Mouse (Mus musculus): ENCODE data around the gene Dnhd1. TPM values are rescaled to one million over a fixed set of nuclear protein-coding genes. Genes with fewer than 3 reads are reported as not detected.
"Not testable (repeated sequence)": the region's sequence is repeated elsewhere in the genome, so short reads cannot be mapped to it uniquely, and the experiment has no call there.

Gene Dnhd1
- total RNA-seq, 2 experiments from 2014 or later = 0.95 to 4.7 TPM

DNA sequence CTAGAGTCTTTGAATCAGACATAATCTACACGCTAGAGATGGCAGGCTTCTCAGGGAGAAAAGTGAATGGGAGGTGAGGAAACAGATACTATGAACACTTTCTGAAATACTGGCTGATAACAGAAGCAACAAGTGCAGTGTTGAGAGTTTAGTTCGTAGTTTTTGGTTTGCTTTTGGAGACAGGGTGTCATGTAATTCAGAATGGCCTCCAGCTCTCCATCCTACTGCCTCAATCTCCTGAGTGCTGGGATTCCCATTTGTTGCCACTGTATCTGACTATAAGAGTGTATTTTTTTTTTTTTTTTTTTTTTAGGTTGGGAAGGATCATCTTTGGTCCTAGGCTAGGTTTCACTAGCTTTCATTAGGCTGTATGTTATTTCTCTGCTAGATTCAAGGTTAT lies 87.7 kb downstream of the Dnhd1 start:
- ATAC-seq (ENCODE audit: poor library complexity, severe bottlenecking) = no peak

DNA sequence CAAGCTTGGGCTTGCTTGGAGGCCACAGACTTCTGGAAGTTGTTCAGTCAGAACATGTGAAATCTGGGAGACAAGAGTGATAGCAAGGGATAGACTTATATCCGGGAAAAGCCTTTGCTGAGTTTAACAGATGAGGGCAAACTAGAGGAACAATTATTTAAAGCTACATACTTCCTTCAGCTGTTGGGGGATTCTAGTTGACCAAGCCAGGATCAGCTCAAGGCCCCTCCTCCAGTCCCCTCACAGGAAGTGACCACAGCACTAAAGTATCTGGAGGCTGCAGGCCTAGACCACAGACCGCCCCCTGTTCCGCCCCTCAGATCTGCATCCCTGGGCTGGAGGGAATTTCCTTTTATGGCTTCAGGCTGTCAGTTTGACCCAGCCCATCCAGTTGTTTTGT lies 88.3 kb downstream of the Dnhd1 start:
- peak; percentile 31 for ATAC-seq (ENCODE audit: poor library complexity, severe bottlenecking)

DNA sequence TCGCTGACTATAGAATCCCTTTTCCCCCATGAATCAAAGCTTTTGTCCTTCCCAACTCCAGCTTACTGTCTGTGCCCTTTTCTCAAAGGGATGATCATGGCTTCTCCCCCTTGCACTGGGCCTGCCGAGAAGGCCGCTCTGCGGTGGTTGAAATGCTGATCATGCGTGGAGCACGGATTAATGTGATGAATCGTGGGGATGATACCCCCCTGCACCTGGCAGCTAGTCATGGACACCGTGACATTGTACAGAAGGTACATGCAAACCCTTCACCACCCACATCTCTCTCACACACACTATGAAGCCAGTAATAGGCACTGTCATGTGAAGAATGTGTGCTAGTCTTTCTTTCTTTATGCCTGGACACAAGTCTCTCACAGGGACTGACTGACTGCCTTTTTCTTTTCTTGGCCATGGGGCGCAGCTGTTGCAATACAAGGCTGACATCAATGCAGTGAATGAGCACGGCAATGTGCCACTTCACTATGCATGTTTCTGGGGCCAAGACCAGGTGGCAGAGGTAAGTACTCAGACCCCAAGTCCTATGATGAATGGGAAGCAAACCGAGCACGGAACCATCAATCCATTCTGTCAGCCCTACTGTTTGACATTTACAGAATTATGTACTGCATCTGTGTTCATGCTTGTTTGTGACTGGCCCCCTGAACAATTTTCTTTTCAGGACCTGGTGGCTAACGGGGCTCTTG lies 89.6 kb downstream of the Dnhd1 start:
- ATAC-seq (ENCODE audit: poor library complexity, severe bottlenecking) = no peak

DNA sequence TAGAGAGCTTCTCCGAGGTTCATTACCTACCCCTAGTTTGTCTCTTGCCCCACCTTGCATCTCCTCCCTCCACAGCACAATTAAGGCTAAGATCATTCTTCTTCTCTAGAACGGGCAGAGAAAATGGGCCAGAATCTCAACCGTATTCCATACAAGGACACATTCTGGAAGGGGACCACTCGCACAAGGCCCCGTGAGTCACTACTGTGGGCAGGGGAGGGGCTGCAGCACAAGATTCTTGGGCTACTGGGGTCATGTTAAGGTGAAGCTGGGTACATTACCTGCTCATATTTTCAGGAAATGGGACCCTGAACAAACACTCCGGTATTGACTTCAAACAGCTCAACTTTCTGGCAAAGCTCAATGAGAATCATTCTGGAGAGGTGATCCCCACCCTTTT lies 90.2 kb downstream of the Dnhd1 start:
- no peak for ATAC-seq (ENCODE audit: poor library complexity, severe bottlenecking)

DNA sequence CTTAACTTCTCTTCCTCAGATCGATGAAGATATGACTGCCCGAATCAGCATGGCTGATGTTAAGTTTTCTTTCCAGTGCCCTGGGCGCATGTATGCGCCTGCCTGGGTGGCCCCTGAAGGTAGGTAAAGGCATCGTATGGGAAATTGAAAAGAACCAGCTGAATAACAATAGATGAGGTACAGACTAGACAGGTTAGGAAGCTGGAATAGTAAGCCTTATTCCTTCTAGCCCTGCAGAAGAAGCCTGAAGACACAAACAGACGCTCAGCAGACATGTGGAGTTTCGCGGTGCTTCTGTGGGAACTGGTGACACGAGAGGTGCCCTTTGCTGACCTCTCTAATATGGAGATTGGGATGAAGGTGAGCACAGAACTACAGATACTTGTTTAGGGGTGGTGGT lies 91.4 kb downstream of the Dnhd1 start:
- no peak for ATAC-seq (ENCODE audit: poor library complexity, severe bottlenecking)

DNA sequence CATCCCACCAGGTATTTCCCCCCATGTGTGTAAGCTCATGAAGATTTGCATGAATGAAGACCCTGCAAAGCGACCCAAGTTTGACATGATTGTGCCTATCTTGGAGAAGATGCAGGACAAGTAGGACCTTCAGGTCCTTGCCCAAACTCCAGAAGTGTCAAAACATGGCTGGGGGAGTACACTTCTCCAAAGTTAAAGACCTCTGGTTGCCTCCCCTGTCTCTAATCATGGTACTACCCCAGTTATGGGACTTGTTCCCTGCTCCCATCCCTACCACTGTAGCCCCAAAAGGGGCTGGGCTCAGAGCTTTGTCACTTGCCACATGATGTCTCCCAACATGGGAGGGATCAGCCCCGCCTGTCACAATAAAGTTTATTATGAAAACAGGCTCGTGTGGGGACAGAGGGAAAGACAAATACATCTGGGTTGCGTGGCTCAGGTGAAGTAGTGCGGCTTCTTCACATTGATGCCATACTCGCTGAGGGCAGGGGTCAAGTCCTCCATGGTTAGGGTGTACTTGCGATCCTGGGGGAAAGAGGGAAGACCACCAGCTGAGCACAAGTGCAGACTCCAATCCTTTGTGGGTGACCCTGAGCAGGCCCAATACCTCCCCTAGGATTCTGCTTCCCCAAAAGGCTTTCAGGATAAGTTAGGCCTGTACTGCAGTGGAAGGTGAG lies 92.0 kb downstream of the Dnhd1 start:
- ATAC-seq (ENCODE audit: poor library complexity, severe bottlenecking) = not testable (repeated sequence)

DNA sequence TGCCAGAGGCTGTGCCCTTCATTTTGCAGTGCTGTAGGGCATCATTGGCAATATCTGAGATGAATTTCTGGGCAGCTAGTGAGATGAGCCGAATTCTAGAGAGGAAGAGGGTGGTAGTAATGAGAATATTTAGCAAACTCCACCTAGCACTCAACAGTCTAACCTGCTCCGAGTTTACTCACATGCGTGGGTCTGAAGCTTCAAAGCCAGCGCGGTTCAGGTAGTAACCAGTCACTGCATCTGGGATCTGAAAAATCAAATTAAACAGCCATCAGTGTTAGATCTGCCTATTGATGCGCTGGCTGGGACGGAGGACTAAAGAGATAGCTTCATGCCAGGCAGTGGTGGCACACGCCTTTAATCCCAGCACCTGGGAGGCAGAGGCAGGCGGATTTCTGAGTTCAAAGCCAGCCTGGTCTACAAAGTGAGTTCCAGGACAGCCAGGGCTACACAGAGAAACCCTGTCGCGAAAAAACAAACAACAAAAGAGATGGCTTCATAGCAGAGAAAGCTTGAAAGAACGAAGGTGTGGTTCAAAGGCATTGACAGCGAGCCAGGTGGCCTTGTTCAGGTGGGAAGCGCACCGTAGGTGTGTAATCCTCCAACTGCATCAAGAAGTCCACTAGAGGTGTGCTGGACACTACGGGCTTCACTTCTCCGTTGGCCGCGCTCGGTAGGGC lies 92.8 kb downstream of the Dnhd1 start:
- not testable (repeated sequence) for ATAC-seq (ENCODE audit: poor library complexity, severe bottlenecking)

DNA sequence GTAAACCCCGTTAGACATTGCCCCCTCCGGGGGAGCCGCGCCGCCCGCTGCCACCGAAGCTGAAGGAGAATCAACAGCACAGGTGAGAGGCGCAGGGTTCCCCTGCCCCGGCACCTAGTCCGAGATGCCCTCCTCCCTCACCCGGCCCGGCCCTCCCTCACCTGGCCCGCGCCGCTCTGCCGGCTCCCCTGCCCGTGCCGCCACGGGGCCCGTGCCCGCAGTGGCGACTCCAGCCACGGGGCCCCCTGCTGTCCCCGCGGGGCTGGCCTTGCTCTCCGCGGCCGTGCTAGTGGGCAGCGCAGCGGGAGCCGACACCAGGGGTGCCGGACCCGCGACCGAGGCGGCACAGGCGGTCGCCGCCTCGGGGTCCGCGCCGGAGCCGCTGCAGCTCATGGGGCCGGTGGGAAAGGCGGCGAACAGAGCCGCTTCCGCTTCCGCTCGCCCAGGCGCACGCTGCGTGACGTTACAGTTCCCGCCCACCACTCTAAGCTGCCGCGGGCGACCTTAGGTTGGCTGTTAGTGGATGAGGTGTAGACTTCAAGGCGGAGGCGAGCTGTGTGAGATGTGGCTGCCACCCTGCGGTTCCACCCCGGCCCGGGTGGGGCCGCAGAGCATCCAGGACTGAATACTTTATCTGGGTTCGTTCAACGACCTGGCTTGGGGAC lies 93.4 kb downstream of the Dnhd1 start, which contains the start of gene Taf10:
TSS of gene Taf10 (minus strand) at position 436 of the 665 bp plus-strand sequence.
- peak; percentile 90 for ATAC-seq (ENCODE audit: poor library complexity, severe bottlenecking)

DNA sequence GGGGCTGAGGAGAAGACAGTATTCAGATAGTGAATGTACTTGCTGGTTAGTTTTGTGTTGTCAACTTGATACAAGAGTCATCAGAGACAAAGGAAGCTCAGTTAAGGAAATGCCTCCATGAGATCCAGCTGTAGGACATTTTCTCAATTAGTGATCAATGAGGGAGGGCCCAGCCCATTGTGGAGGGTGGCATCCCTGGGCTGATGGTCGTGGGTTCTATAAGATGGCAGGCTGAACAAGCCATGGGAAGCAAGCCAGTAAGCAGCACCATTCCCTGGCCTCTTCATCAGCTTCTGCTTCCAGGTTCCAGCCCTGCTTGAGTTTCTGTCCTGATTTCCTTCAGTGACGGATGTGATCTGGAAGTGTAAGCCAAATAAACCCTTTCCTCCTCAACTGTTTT lies 97.1 kb downstream of the Dnhd1 start:
- ATAC-seq (ENCODE audit: poor library complexity, severe bottlenecking) = no peak

DNA sequence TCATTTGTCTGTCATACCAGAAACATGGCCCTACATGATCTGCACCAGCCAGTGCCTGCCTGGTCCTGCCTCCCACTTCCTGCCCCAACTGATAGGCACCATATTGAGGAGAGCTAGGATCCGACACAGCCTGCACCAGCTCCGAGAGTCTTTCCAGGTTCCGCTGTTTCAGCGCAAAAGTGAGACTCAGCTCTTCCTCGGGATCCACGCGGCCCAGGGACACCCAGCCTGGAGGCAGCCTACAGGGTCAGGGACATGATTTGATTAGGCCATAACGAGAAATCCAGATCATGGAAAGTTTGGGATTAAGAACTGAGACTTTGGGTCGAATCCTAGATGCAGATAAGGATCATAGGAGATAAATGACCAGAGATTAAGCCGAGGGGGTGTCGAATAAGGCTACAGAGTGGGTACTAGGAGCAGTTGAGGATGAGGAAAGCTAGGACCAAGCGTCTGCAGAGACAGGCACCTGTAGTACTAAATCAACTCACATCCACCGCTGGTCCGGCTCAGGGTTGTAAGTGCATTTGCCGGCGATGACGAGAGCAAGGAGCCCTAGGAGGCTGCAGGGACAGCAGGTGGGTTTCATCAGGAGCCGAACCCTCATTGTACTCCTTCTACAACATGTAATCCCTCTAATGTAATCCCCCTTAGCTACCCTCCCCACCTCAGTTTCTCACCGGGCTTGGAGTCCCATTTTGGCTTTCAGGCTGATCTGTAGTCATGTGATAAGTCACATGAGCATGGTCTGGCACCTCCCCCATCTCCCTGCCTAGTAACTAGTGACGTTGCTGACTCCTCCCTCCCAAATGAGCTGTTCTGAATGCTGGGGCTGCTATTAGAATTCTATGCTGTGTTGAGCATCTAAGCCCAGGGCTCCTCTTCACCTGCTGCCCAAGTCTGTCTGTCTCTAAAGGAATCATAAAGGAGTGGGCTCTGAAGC lies 101.1 kb downstream of the Dnhd1 start, which contains the start of gene Tpp1:
TSS of gene Tpp1 (minus strand) at position 745 of the 943 bp plus-strand sequence.
- peak; percentile 95 for ATAC-seq (ENCODE audit: poor library complexity, severe bottlenecking)

DNA sequence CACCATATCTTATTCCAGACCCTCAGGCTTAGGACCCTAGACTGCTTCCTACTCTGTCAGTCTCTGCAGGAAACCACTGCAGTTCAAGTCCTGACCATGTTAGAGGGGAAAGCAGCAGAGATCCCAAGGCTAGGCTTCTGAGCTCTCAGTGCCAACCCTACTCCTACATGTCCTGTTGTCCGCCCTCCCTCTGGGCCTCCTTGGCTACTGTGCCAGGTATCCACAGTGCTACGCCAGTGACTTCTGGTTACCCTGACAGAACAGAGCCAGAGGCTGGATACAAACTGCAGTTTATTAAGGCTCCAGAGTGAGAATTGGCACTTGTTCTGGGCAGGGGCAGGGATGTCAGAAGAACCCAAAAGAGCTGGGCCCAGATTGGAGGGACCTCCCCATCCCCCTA lies 102.1 kb downstream of the Dnhd1 start:
- ATAC-seq (ENCODE audit: poor library complexity, severe bottlenecking) = no peak

DNA sequence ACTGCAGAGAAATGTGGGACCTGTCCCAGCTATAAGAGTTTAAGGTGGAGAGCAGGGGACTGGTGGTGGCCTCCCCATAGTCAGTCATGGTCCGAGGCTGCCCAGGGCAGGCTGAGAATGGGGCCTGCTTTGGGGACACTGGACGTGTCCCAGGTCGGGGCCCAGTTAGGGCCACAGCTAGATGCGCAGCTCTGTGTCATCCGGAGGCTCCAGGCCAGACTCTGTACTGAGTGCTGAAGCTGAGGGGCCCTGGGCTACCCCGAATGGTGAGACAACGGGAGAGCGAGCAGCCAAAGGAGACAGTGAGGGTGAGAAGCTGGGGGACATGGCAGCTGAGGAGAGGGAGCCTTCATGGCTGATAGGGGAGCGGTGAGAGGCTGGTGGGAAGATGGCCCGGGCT lies 102.7 kb downstream of the Dnhd1 start:
- no peak for ATAC-seq (ENCODE audit: poor library complexity, severe bottlenecking)

DNA sequence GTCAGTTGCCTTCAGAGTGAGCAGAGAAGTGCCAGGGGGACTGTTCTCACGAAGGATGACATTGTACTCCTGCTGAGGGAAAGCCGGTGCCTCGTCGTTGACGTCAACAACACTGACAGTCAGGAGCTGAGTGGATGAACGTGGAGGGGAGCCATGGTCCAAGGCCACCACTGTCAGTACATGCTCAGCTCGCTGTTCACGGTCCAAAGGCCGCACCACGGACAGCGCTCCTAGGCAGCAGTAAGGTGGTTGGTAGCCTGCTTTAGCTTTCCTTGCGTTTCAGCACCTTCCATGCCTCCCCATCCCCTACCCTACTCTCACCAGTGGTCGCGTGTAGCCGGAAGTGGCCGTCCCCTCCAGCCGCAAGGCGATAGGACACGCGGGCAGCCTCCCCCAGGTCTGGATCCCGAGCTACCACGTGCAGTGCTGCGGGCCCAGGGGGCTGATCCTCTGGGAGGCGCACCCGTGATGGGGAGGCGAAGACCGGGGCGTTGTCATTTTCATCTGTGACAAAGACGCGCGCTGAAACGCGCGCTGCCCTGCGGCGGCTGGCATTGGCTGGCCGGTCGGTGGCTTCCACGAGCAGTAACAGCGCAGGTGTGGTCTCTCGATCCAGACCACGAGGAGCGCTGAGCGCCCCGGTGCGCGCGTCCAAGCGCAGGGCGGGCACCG lies 111.3 kb downstream of the Dnhd1 start:
- ATAC-seq (ENCODE audit: poor library complexity, severe bottlenecking) = no peak

DNA sequence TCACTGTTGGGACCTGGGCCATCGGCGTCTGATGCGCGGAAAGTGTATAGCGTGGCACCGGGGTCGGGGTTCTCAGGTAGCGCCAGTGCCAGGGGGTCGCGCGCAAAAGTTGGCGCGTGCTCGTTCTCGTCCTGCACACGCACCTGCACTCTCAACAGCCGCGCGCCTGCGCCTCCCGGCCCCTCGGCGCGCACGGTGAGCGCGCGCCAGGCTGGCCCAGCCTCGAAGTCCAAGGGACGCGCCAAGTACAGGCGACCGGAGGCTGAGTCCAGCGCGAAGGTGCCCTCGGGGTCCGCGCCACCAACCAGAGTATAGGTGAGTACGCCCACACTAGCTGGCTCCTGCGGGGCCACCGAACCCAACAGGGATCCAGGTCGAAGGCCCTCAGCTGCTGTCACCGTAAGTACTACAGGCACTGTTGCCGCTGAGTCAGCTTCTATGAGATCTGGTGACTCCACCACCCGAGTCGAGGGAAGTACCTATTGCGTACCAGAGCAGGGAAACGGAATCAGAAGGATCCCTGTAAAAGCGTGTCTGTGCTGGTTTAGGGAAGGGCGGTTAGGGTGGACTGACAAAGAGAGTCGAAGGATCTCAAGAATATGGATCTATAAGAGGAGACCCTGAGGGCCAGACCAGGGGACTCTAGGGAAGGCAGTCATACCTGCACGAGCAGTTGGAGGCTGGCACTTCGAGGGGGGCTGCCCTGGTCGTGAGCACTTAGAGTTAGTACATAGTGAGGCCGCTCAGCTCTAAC lies 112.1 kb downstream of the Dnhd1 start:
- ATAC-seq (ENCODE audit: poor library complexity, severe bottlenecking) = 0 out of 2 replicates have a peak, but pooled peaks have one; percentile 26

DNA sequence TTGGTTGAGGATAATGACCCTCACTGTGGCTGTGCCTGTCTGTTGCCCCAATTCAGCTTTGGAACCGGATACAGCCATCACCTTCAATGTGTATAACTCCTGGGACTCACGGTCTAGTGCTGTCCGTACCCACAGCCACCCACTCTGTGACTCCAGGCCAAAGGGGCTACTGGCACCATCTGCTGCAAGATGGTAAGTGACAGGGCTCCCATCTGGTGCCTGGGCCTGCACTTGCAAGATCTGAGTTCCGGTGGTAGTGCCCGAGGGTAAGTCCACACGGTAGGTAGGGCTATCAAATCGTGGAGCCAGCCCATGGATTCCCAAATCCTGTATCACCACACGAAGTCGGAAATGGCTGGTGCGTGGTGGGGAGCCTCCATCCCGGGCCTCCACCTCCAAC lies 113.7 kb downstream of the Dnhd1 start:
- no peak for ATAC-seq (ENCODE audit: poor library complexity, severe bottlenecking)

DNA sequence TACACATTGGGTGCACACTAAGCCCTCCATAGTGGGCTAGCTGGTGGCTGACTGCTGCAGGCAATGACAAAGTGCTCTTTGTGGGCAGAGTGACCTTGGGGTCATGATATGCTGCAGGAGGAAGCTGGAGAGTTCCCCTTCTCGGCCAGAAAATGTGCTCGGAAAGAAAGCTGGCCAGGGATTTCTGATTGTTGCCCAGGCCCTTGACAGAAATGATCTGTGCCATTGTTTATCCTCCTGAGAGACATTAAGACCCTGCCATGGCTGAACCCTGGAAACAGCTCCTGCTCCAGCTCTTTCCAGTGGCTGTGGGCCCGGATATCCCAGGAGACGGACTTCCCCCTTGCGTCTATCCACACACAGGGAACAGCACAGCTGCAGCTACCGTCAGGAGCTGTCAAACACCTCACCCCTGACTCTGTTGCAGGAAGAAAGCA lies 117.1 kb downstream of the Dnhd1 start:
- peak; percentile 72 for ATAC-seq (ENCODE audit: poor library complexity, severe bottlenecking)

DNA sequence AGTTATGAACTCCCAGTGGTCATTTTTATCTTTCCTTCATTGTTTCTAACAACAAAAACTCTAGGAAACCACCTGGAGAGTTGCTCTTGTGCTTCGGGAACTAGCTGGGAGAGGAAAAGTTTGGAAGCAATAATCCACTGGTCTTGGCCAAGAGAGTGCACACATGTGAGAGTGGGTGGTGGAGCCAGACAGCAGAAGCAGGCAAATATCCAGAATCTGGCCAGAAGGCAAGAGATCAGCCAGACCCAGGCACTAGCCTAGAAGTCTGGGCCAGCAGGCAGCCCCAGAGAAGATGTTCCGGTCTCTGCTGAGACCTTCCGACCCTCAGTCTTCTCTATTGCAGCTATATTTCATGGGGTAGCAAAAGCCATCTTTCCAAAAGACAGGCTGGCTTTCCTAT lies 119.3 kb downstream of the Dnhd1 start:
- no peak for ATAC-seq (ENCODE audit: poor library complexity, severe bottlenecking)
